Mouse (Mus musculus) spleen, embryonic (tissue): Measurements from ENCODE around the gene Ercc6l.
"Not testable (repeated sequence)": the region's sequence is repeated elsewhere in the genome, so short reads cannot be mapped to it uniquely, and the experiment has no call there.

Experiments
- CTCF ChIA-PET: fragments of 350-600 bp; sonication (Branson Sonifier 250); formaldehyde crosslinking; loops from one replicate; lab custom pipeline; 2022; lab: Charles Lee

Gene Ercc6l

DNA sequence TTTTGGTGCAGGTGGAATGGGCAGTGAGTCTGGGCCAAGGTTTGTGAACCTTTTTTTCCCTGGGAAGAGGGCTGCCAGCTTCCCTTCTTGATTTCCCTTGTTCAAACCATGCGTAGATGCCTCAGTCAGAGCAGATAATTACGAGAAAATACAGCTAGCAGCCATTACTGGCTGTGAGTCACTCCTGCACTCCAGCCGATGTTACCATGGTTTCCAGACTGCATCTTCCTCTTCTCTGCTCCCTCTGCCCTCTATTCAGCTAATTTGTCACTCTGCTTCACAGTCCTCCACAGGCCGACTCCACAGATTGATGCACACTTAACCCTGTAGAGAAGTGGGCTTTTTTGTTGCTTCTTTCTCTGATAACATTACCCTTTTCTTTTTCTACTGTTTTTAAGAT lies 41.2 kb downstream of the Ercc6l start:
- CTCF ChIA-PET, result no interaction called here

DNA sequence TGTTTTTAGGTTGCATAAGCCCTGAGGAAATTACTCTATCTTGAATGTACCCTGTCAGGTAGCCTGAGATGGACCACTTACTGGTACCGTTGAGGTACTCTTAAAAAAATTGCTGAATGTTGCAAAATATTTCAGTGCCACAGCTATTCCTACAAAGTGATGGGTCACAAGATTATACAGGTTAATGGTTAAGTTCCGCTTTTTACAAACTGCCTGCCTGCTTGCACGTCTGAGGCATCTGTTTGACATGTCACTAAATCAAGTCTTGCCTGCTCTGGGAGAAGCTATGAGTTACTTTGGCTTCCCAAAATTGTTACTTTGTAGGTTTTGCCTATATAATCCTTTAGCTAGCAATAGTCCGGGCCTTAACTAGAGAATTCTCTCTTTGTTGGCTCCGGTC lies 47.5 kb downstream of the Ercc6l start:
- CTCF ChIA-PET, result not testable (repeated sequence)

DNA sequence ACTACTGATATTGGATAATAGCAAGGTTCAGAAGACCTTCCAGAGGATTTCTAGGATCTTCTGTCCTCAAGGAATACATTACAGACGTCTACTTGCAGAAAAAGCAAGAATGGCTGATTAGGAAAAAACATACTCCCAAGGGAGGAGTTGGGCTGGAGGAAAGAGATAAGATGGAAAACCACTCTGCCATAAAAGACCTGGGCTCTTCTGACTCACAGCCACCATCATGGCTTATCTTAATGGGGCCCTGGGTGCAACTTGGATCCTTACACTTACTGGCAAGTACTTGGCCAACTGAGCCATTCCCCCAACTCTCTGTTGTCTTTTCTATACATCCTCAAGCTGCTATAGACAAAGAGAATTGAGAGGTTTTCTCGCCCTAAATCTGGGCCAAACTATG lies 53.1 kb downstream of the Ercc6l start:
- CTCF ChIA-PET, result not testable (repeated sequence)

DNA sequence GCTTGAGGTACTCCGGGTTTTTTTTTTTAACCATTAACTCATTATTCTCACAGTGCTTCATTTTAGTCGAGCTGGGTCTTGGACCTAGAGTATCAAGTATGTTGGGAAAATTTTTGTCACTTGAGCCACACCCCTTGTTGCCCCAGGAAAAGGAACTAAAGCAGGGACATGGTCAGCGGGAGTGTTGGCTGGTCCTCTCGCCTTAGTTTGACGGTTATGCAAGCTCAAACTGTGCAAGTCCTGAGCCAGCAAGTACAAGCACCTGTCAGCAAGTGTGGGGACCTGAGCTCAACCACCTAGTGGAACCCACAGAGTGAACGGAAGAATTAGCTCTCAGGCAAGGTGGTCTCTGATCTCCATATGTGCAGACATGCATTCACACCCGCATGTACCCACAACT lies 55.0 kb downstream of the Ercc6l start:
- CTCF ChIA-PET, result no interaction called here

DNA sequence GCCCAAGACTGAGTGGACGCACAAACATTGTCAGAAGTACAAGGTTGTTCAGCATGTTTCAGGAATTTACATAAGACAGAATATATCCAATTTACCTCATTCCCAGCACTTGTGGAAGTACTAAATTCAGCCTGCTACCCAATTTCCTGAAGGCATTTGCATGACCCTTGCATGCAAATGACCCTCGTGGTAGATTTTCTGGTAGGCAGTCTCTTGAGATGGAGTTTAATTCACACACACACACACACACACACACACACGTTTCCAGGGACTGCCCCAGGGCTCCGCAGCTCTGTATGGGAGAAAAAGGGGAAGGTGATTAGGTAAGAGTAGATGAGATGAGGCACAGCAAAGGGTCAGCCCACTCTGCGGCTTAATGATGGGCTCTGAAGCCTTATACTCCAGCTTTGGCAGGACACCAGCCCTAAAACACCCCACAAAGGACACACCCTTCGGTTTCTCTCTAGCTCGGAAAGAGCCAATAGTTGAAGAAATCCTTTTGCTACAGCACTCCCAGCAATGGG lies 62.4 kb downstream of the Ercc6l start:
- CTCF ChIA-PET, result no interaction called here
